Mouse (Mus musculus) limb, embryonic 10.5 days (tissue): ENCODE measurements around the gene Mbnl1. TPM values are rescaled to one million over a fixed set of nuclear protein-coding genes. Genes with fewer than 3 reads are reported as not detected.
"Not testable (repeated sequence)": the region's sequence is repeated elsewhere in the genome, so short reads cannot be mapped to it uniquely, and the experiment has no call there.

ENCODE experiments used
- DNase-seq: peaks from one replicate; pipeline ENCODE4 v3.0.0-alpha.2; 2017; ENCODE audit warnings: low spot score
- H3K27ac ChIP-seq: fragments of 300-500 bp; sonication (generic); 2 replicates; pipeline ENCODE4 v1.5.1; 2016; ENCODE audit warnings: mild to moderate bottlenecking
- H3K27me3 ChIP-seq: fragments of 300-500 bp; sonication (generic); 2 replicates; pipeline ENCODE4 v1.6.1; 2016; ENCODE audit warnings: low read depth, mild to moderate bottlenecking; ENCODE audit not compliant: poor library complexity, severe bottlenecking
- H3K36me3 ChIP-seq: fragments of 300-500 bp; sonication (generic); 2 replicates; pipeline ENCODE4 v1.6.1; 2016; ENCODE audit warnings: mild to moderate bottlenecking, moderate library complexity
- H3K4me1 ChIP-seq: fragments of 300-500 bp; sonication (generic); 2 replicates; pipeline ENCODE4 v1.6.1; 2016
- H3K4me3 ChIP-seq: fragments of 300-500 bp; sonication (generic); 2 replicates; pipeline ENCODE4 v1.5.1; 2016; ENCODE audit warnings: mild to moderate bottlenecking, moderate library complexity
- H3K9me3 ChIP-seq: fragments of 300-500 bp; sonication (generic); replicated peaks from 2 replicates; pipeline ENCODE4 v1.6.1; 2016; ENCODE audit warnings: mild to moderate bottlenecking
- WGBS: fragments of 180-500 bp; shearing (Covaris S2); methylation state at CpG from one replicate; pipeline ENCODE4 v1.1.7; 2016; 5-methylcytosine and 5-hydroxymethylcytosine counted together
- polyA plus RNA-seq: library from polyadenylated mRNA; unstranded; fragments of >200 nt; fragmentation: Nextera tagmentation; extraction: Ambion mirVana; gene quantifications from 2 replicates; pipeline ENCODE4 v1.2.1, GENCODE M21; 2016

Gene Mbnl1
- polyA plus RNA-seq, 1 experiment from 2014 or later, result 53.1 TPM

GRCm38 (mm10) chr3:60476751-60477255 is 4.2 kb downstream of the Mbnl1 start:
- Histone ChIP-seq H3K27ac (no peak overlapping the region), H3K36me3 (no peaks in the 10 kb centered on the region)
- WGBS, result 88% methylated on average over 6 of the region's 6 CpGs

GRCm38 (mm10) chr3:60478433-60478832 is 5.8 kb downstream of the Mbnl1 start:
- 54% methylated on average over 2 of the region's 2 CpGs for WGBS
- Histone ChIP-seq H3K4me3 (no peak overlapping the region), H3K36me3 (no peaks in the 10 kb centered on the region), H3K9me3 (no peaks in the 10 kb centered on the region), H3K27me3 (no peaks in the 10 kb centered on the region), H3K4me1 (no peaks in the 10 kb centered on the region), H3K27ac (no peak overlapping the region)
- no peak for DNase-seq

More at GRCm38 (mm10) chr3:60476751-60477255, 4.2 kb downstream of the Mbnl1 start:
- Histone ChIP-seq H3K9me3 (no peaks in the 10 kb centered on the region), H3K4me1 (no peaks in the 10 kb centered on the region), H3K4me3 (no peak overlapping the region), H3K27me3 (no peaks in the 10 kb centered on the region)
- no peak for DNase-seq

- no peaks in the 10 kb centered on the region for H3K36me3 ChIP-seq
- H3K9me3 ChIP-seq, result no peaks in the 10 kb centered on the region
- 90% methylated on average over 2 of the region's 2 CpGs for WGBS
- no peaks in the 10 kb centered on the region; the same call in 1 of the 2 replicates for H3K4me1 ChIP-seq
- no peak overlapping the region for H3K4me3 ChIP-seq
- H3K27ac ChIP-seq, result no peak overlapping the region
- DNase-seq, result no peak
- no peaks in the 10 kb centered on the region for H3K27me3 ChIP-seq
These were observed 8.1 kb downstream of the Mbnl1 start for GRCm38 (mm10) chr3:60480716-60481115.

GRCm38 (mm10) chr3:60481740-60482399 is 9.2 kb downstream of the Mbnl1 start:
- 89% methylated on average over 2 of the region's 2 CpGs for WGBS

GRCm38 (mm10) chr3:60483305-60483704 is 10.7 kb downstream of the Mbnl1 start:
- H3K4me1 ChIP-seq, result no peaks in the 10 kb centered on the region; the same call in 1 of the 2 replicates
- DNase-seq, result no peak
- no peaks in the 10 kb centered on the region for H3K36me3 ChIP-seq
- no peak overlapping the region for H3K27ac ChIP-seq
- no peaks in the 10 kb centered on the region for H3K27me3 ChIP-seq
- H3K9me3 ChIP-seq, result no peaks in the 10 kb centered on the region
- no peak overlapping the region for H3K4me3 ChIP-seq

More at GRCm38 (mm10) chr3:60481740-60482399, 9.2 kb downstream of the Mbnl1 start:
- Histone ChIP-seq H3K4me1 (no peaks in the 10 kb centered on the region; the same call in 1 of the 2 replicates), H3K27me3 (no peaks in the 10 kb centered on the region), H3K36me3 (no peaks in the 10 kb centered on the region), H3K9me3 (no peaks in the 10 kb centered on the region), H3K27ac (no peak overlapping the region), H3K4me3 (no peak overlapping the region)
- DNase-seq, result no peak

- H3K36me3 ChIP-seq, result no peaks in the 10 kb centered on the region
- WGBS, result 93% methylated on average over 4 of the region's 4 CpGs
- no peaks in the 10 kb centered on the region for H3K9me3 ChIP-seq
- H3K4me1 ChIP-seq, result no peaks in the 10 kb centered on the region; the same call in 1 of the 2 replicates
- no peak for DNase-seq
- no peaks in the 10 kb centered on the region for H3K27me3 ChIP-seq
- H3K4me3 ChIP-seq, result no peak overlapping the region
- H3K27ac ChIP-seq, result no peak overlapping the region
These were observed 13.5 kb downstream of the Mbnl1 start for GRCm38 (mm10) chr3:60485987-60486712.

GRCm38 (mm10) chr3:60486713-60487170 is 14.1 kb downstream of the Mbnl1 start:
- Histone ChIP-seq H3K9me3 (no peaks in the 10 kb centered on the region), H3K27me3 (no peaks in the 10 kb centered on the region), H3K36me3 (no peaks in the 10 kb centered on the region), H3K4me1 (no peaks in the 10 kb centered on the region; the same call in 1 of the 2 replicates), H3K4me3 (no peak overlapping the region), H3K27ac (no peak overlapping the region)
- DNase-seq, result no peak
- WGBS, result 90% methylated on average over 3 of the region's 3 CpGs

- no peak for DNase-seq
- Histone ChIP-seq H3K36me3 (no peaks in the 10 kb centered on the region), H3K4me1 (no peaks in the 10 kb centered on the region; the same call in 1 of the 2 replicates), H3K9me3 (no peaks in the 10 kb centered on the region), H3K4me3 (no peak overlapping the region), H3K27ac (no peak overlapping the region), H3K27me3 (no peaks in the 10 kb centered on the region)
- 94% methylated on average over 6 of the region's 6 CpGs for WGBS
These were observed 16.9 kb downstream of the Mbnl1 start for GRCm38 (mm10) chr3:60489509-60489908.

- WGBS, result 75% methylated on average over 9 of the region's 16 CpGs
These were observed 22.3 kb downstream of the Mbnl1 start for GRCm38 (mm10) chr3:60494774-60495535.

GRCm38 (mm10) chr3:60496197-60496596 is 23.6 kb downstream of the Mbnl1 start:
- H3K27me3 ChIP-seq, result no peaks in the 10 kb centered on the region
- H3K36me3 ChIP-seq, result no peaks in the 10 kb centered on the region
- no peak for DNase-seq
- WGBS, result 83% methylated on average over 5 of the region's 5 CpGs
- no peak overlapping the region for H3K4me3 ChIP-seq
- H3K4me1 ChIP-seq, result peaks cover 13% of the 10 kb centered on the region
- no peaks in the 10 kb centered on the region for H3K9me3 ChIP-seq
- H3K27ac ChIP-seq, result no peak overlapping the region

More at GRCm38 (mm10) chr3:60494774-60495535, 22.3 kb downstream of the Mbnl1 start:
- not testable (repeated sequence) for H3K4me1 ChIP-seq, H3K4me3 ChIP-seq, H3K27ac ChIP-seq, H3K9me3 ChIP-seq, H3K27me3 ChIP-seq, DNase-seq, H3K36me3 ChIP-seq

- Histone ChIP-seq H3K9me3 (no peaks in the 10 kb centered on the region), H3K36me3 (no peaks in the 10 kb centered on the region), H3K27me3 (no peaks in the 10 kb centered on the region), H3K4me3 (no peak overlapping the region), H3K4me1 (peaks cover 27% of the 10 kb centered on the region), H3K27ac (no peak overlapping the region)
- DNase-seq, result no peak
- 88% methylated on average over 2 of the region's 2 CpGs for WGBS
These were observed 25.5 kb downstream of the Mbnl1 start for GRCm38 (mm10) chr3:60498151-60498550.

- 88% methylated on average over 3 of the region's 3 CpGs for WGBS
- DNase-seq, result no peak
These were observed 26.0 kb downstream of the Mbnl1 start for GRCm38 (mm10) chr3:60498646-60499045.

More at GRCm38 (mm10) chr3:60498646-60499045, 26.0 kb downstream of the Mbnl1 start:
- Histone ChIP-seq H3K4me1 (peaks cover 32% of the 10 kb centered on the region), H3K36me3 (no peaks in the 10 kb centered on the region), H3K27ac (no peak overlapping the region), H3K4me3 (no peak overlapping the region), H3K9me3 (no peaks in the 10 kb centered on the region), H3K27me3 (no peaks in the 10 kb centered on the region)
